In genomic region chr11:70763582-70763935, GRCm38 (mm10) we compare ENCODE assay signal across 9 mouse cellular contexts. TPM values are rescaled to one million over a fixed set of nuclear protein-coding genes. Genes with fewer than 3 reads are reported as not detected.
DNase-seq lines count a peak whose midpoint lies in the region; ATAC-seq and TF ChIP-seq lines count a peak whose summit lies in the region.
"Had no signal": no experiment of that assay in that cellular context is flagged by ENCODE, and none has a peak within 500 bp of the region (broad histone marks: within the 10 kb centered on the region; RNA-seq: fewer than 3 reads in every experiment).

No protein-coding gene starts in this region.

- peak overlapping the region; percentile 80 for H3K9ac ChIP-seq in ES-Bruce4 (ENCODE audit: low read depth, poor library complexity, severe bottlenecking)
- peak overlapping the region; percentile 93 for H3K9ac ChIP-seq in heart, embryonic 16.5 days (ENCODE audit: low read length)
- peak overlapping the region; percentile 69; the same call in 1 of the 2 replicates for H3K9ac ChIP-seq in liver, embryonic 15.5 days

- WGBS in heart, embryonic 16.5 days: 22% methylated on average over 3 of the region's 3 CpGs
- 28% methylated on average over 3 of the region's 3 CpGs for WGBS in liver, embryonic 15.5 days (ENCODE audit: insufficient replicate concordance)

- H3K27me3 ChIP-seq in ES-Bruce4 (ENCODE audit: control insufficient read depth, insufficient read depth, low read length, poor library complexity, severe bottlenecking): no peaks in the 10 kb centered on the region
- H3K27me3 ChIP-seq in heart, embryonic 16.5 days (ENCODE audit: control insufficient read depth, insufficient read depth, low read length): no peaks in the 10 kb centered on the region
- peaks cover 10% of the 10 kb centered on the region for H3K27me3 ChIP-seq in liver, embryonic 15.5 days

- TF ChIP-seq POLR2A in ES-Bruce4 (IDR thresholded peaks at IDR 0.05; ENCODE audit: insufficient read depth, low read length): no peak

- H3K36me3 ChIP-seq in ES-Bruce4 (ENCODE audit: control insufficient read depth, insufficient read depth, low read length, poor library complexity, severe bottlenecking): 0 out of 2 replicates have a peak, but pooled peaks cover 2% of the 10 kb centered on the region
- peaks cover 8% of the 10 kb centered on the region for H3K36me3 ChIP-seq in heart, embryonic 16.5 days (ENCODE audit: control insufficient read depth, insufficient read depth)
- no peaks in the 10 kb centered on the region for H3K36me3 ChIP-seq in liver, embryonic 15.5 days (replicated peaks)

- peak overlapping the region; percentile 95 for H3K4me3 ChIP-seq in ES-Bruce4 (ENCODE audit: low read depth, low read length)
- H3K4me3 ChIP-seq in heart, embryonic 16.5 days (ENCODE audit: low read length): peak overlapping the region; percentile 84
- H3K4me3 ChIP-seq in liver, embryonic 15.5 days (replicated peaks): peak overlapping the region; percentile 72

- peak overlapping the region; percentile 82 for H3K4me2 ChIP-seq in heart, embryonic 16.5 days (ENCODE audit: low read depth, low read length)
- peak overlapping the region; percentile 85 for H3K4me2 ChIP-seq in liver, embryonic 15.5 days

- ATAC-seq in heart, embryonic 16.5 days (replicated peaks; ENCODE audit: extremely low read depth, insufficient read depth, low FRiP score): no peak
- ATAC-seq in liver, embryonic 15.5 days (ENCODE audit: insufficient read depth): no peak

- intact Hi-C loops in heart, postnatal 36 days (cut with DNase I): no loop called here

- TF ChIP-seq EP300 in ES-Bruce4 (IDR thresholded peaks at IDR 0.05; ENCODE audit: insufficient read depth, low read depth, low read length): no peak

- no peak for TF ChIP-seq CTCF in ES-Bruce4 (IDR thresholded peaks at IDR 0.05; ENCODE audit: low read depth, low read length)

- H3K27ac ChIP-seq in ES-Bruce4 (ENCODE audit: insufficient read depth, low read length): peak overlapping the region; percentile 6
- peak overlapping the region; percentile 96 for H3K27ac ChIP-seq in heart, embryonic 16.5 days (ENCODE audit: low read length)
- H3K27ac ChIP-seq in liver, embryonic 15.5 days (replicated peaks): 0 out of 2 replicates have a peak overlapping the region, but pooled peaks have one; percentile 80

- peak; percentile 75 for DNase-seq in heart, adult 11 months
- no peak for DNase-seq in heart, postnatal 36 days
- DNase-seq in adrenal gland, adult (ENCODE audit: inconsistent age in 2 of 2, low spot score in 1 of 2): no peak
- no peak for DNase-seq in right cerebral cortex, adult 2 months (ENCODE audit: low spot score in 2 of 2)
- no peak for DNase-seq in right cerebral cortex, adult 18-20 months

- no peaks in the 10 kb centered on the region for H3K9me3 ChIP-seq in ES-Bruce4 (replicated peaks; ENCODE audit: control insufficient read depth, insufficient read depth, low read length, poor library complexity, severe bottlenecking)
- H3K9me3 ChIP-seq in heart, embryonic 16.5 days (replicated peaks; ENCODE audit: control insufficient read depth, low read length): no peaks in the 10 kb centered on the region
- H3K9me3 ChIP-seq in liver, embryonic 15.5 days (replicated peaks): no peaks in the 10 kb centered on the region

- H3K4me1 ChIP-seq in ES-Bruce4 (ENCODE audit: control insufficient read depth, insufficient read depth, low read length): no peaks in the 10 kb centered on the region
- peaks cover 11% of the 10 kb centered on the region for H3K4me1 ChIP-seq in heart, embryonic 16.5 days (ENCODE audit: control insufficient read depth, insufficient read depth, low read length)
- H3K4me1 ChIP-seq in liver, embryonic 15.5 days (replicated peaks): peaks cover 24% of the 10 kb centered on the region

RNA-seq across cellular contexts. Expression of gene Zfp3, which starts 0.5 kb away (rescaled TPM):
- total RNA-seq in heart, postnatal 36 days (2021): 1 to 10 TPM; 6.5 to 6.7 TPM
- polyA plus RNA-seq in ES-Bruce4 (2011; ENCODE audit: insufficient read depth, insufficient read length, low read depth, missing spikeins): 3.3 and 3.6 TPM in 2 replicates
- polyA plus RNA-seq in heart, embryonic 16.5 days (2015; fragmentation: Nextera tagmentation; extraction: Ambion mirVana): 10.0 and 10.5 TPM in 2 replicates
- 1.4 TPM in 2 replicates for polyA plus RNA-seq in liver, embryonic 15.5 days (2015; fragmentation: Nextera tagmentation; extraction: Ambion mirVana)

RNA-seq across cellular contexts. Expression of gene Scimp, which starts 48.8 kb away (rescaled TPM):
- under 1 TPM; 0.47 to 0.89 TPM for total RNA-seq in heart, postnatal 36 days (2021)
- not detected in 2 replicates for polyA plus RNA-seq in ES-Bruce4 (2011; ENCODE audit: insufficient read depth, insufficient read length, low read depth, missing spikeins)
- polyA plus RNA-seq in heart, embryonic 16.5 days (2015; fragmentation: Nextera tagmentation; extraction: Ambion mirVana): 0.32 and 0.70 TPM in 2 replicates
- polyA plus RNA-seq in liver, embryonic 15.5 days (2015; fragmentation: Nextera tagmentation; extraction: Ambion mirVana): 0.47 and 0.77 TPM in 2 replicates
- total RNA-seq: left cerebral cortex, postnatal 25 days had no signal

Comparison
In these comparisons a context has a peak if more than half of its experiments do, and no peak if none do; other contexts are left out.
1. H3K27ac ChIP-seq: peak in every context shown above with its lines; median percentile 96 in heart, embryonic 16.5 days; 80 in liver, embryonic 15.5 days; 6 in ES-Bruce4.